Mouse (Mus musculus): ENCODE data around the gene Osbpl5. TPM values are rescaled to one million over a fixed set of nuclear protein-coding genes. Genes with fewer than 3 reads are reported as not detected.
A peak's percentile ranks its signal among the peaks of the same experiment; 100 is the strongest.

Osbpl5 gene
- polyA plus RNA-seq, 1 experiment = 6.7 TPM

- TF ChIP-seq CTCF (IDR thresholded peaks at IDR 0.05; ENCODE audit: control insufficient read depth, insufficient read depth, low read length) (peak; percentile 52), POLR2A (IDR thresholded peaks at IDR 0.05; ENCODE audit: borderline replicate concordance, control insufficient read depth, low read depth, low read length) (no peak)
- WGBS = 11% methylated on average over 3 of the region's 3 CpGs
- Histone ChIP-seq H3K4me1 (ENCODE audit: control insufficient read depth, insufficient read depth, low read length) (no peaks in the 10 kb centered on the region), H3K27ac (ENCODE audit: control insufficient read depth, insufficient read depth, low read depth, low read length, poor library complexity) (no peak overlapping the region), H3K4me3 (replicated peaks; ENCODE audit: control insufficient read depth, low read depth, low read length) (no peak overlapping the region)
Observed at GRCm38 (mm10) chr7:143763794-143764193, 7.0 kb upstream of the Osbpl5 start.

- Histone ChIP-seq H3K4me3 (replicated peaks; ENCODE audit: control insufficient read depth, low read depth, low read length) (no peak overlapping the region), H3K27ac (ENCODE audit: control insufficient read depth, insufficient read depth, low read depth, low read length, poor library complexity) (no peak overlapping the region), H3K4me1 (ENCODE audit: control insufficient read depth, insufficient read depth, low read length) (no peaks in the 10 kb centered on the region)
- WGBS = 75% methylated on average over 3 of the region's 3 CpGs
- TF ChIP-seq POLR2A (IDR thresholded peaks at IDR 0.05; ENCODE audit: borderline replicate concordance, control insufficient read depth, low read depth, low read length) (no peak), CTCF (IDR thresholded peaks at IDR 0.05; ENCODE audit: control insufficient read depth, insufficient read depth, low read length) (no peak)
Observed at GRCm38 (mm10) chr7:143758956-143759355, 2.2 kb upstream of the Osbpl5 start.

- 33% methylated on average over 3 of the region's 3 CpGs for whole genome bisulfite sequencing
- no peak overlapping the region for H3K27ac ChIP-seq (ENCODE audit: control insufficient read depth, insufficient read depth, low read depth, low read length, poor library complexity)
- TF ChIP-seq CTCF (IDR thresholded peaks at IDR 0.05; ENCODE audit: control insufficient read depth, insufficient read depth, low read length) = no peak
- TF ChIP-seq POLR2A (IDR thresholded peaks at IDR 0.05; ENCODE audit: borderline replicate concordance, control insufficient read depth, low read depth, low read length) = no peak
Observed at GRCm38 (mm10) chr7:143757696-143758095, 911 bp upstream of the Osbpl5 start.

GRCm38 (mm10) chr7:143757027-143757390, 224 bp upstream of the Osbpl5 start:
- TF ChIP-seq POLR2A (IDR thresholded peaks at IDR 0.05; ENCODE audit: borderline replicate concordance, control insufficient read depth, low read depth, low read length) (peak; percentile 68; the same call in 1 of the 2 replicates), CTCF (IDR thresholded peaks at IDR 0.05; ENCODE audit: control insufficient read depth, insufficient read depth, low read length) (no peak)
- WGBS = under 1% methylated on average over 15 of the region's 15 CpGs
- H3K4me1 ChIP-seq (ENCODE audit: control insufficient read depth, insufficient read depth, low read length) = no peaks in the 10 kb centered on the region
- no peak overlapping the region; the same call in 1 of the 2 replicates for H3K27ac ChIP-seq (ENCODE audit: control insufficient read depth, insufficient read depth, low read depth, low read length, poor library complexity)
- peak overlapping the region; percentile 73 for H3K4me3 ChIP-seq (replicated peaks; ENCODE audit: control insufficient read depth, low read depth, low read length)

More at GRCm38 (mm10) chr7:143757696-143758095, 911 bp upstream of the Osbpl5 start:
- H3K4me1 ChIP-seq (ENCODE audit: control insufficient read depth, insufficient read depth, low read length) = no peaks in the 10 kb centered on the region
- no peak overlapping the region for H3K4me3 ChIP-seq (replicated peaks; ENCODE audit: control insufficient read depth, low read depth, low read length)

- WGBS = 52% methylated on average over 9 of the region's 9 CpGs
- TF ChIP-seq POLR2A (IDR thresholded peaks at IDR 0.05; ENCODE audit: borderline replicate concordance, control insufficient read depth, low read depth, low read length) (no peak), CTCF (IDR thresholded peaks at IDR 0.05; ENCODE audit: control insufficient read depth, insufficient read depth, low read length) (no peak)
- no peak overlapping the region for H3K4me3 ChIP-seq (replicated peaks; ENCODE audit: control insufficient read depth, low read depth, low read length)
- H3K4me1 ChIP-seq (ENCODE audit: control insufficient read depth, insufficient read depth, low read length) = no peaks in the 10 kb centered on the region
- no peak overlapping the region for H3K27ac ChIP-seq (ENCODE audit: control insufficient read depth, insufficient read depth, low read depth, low read length, poor library complexity)
Observed at GRCm38 (mm10) chr7:143755357-143756124, 1.2 kb downstream of the Osbpl5 start.

GRCm38 (mm10) chr7:143753990-143754715, 2.6 kb downstream of the Osbpl5 start:
- TF ChIP-seq POLR2A (IDR thresholded peaks at IDR 0.05; ENCODE audit: borderline replicate concordance, control insufficient read depth, low read depth, low read length) = no peak
- peak; percentile 92 for TF ChIP-seq CTCF (IDR thresholded peaks at IDR 0.05; ENCODE audit: control insufficient read depth, insufficient read depth, low read length)
- Histone ChIP-seq H3K4me3 (replicated peaks; ENCODE audit: control insufficient read depth, low read depth, low read length) (no peak overlapping the region), H3K27ac (ENCODE audit: control insufficient read depth, insufficient read depth, low read depth, low read length, poor library complexity) (no peak overlapping the region), H3K4me1 (ENCODE audit: control insufficient read depth, insufficient read depth, low read length) (no peaks in the 10 kb centered on the region)
- WGBS = 54% methylated on average over 5 of the region's 5 CpGs

- 80% methylated on average over 3 of the region's 3 CpGs for WGBS
- no peak overlapping the region for H3K27ac ChIP-seq (ENCODE audit: control insufficient read depth, insufficient read depth, low read depth, low read length, poor library complexity)
- H3K4me1 ChIP-seq (ENCODE audit: control insufficient read depth, insufficient read depth, low read length) = no peaks in the 10 kb centered on the region
- TF ChIP-seq POLR2A (IDR thresholded peaks at IDR 0.05; ENCODE audit: borderline replicate concordance, control insufficient read depth, low read depth, low read length) (no peak), CTCF (IDR thresholded peaks at IDR 0.05; ENCODE audit: control insufficient read depth, insufficient read depth, low read length) (no peak)
- no peak overlapping the region for H3K4me3 ChIP-seq (replicated peaks; ENCODE audit: control insufficient read depth, low read depth, low read length)
Observed at GRCm38 (mm10) chr7:143752606-143753005, 4.2 kb downstream of the Osbpl5 start.

- TF ChIP-seq POLR2A (IDR thresholded peaks at IDR 0.05; ENCODE audit: borderline replicate concordance, control insufficient read depth, low read depth, low read length) (no peak), CTCF (IDR thresholded peaks at IDR 0.05; ENCODE audit: control insufficient read depth, insufficient read depth, low read length) (no peak)
- Histone ChIP-seq H3K4me3 (replicated peaks; ENCODE audit: control insufficient read depth, low read depth, low read length) (no peak overlapping the region), H3K27ac (ENCODE audit: control insufficient read depth, insufficient read depth, low read depth, low read length, poor library complexity) (no peak overlapping the region), H3K4me1 (ENCODE audit: control insufficient read depth, insufficient read depth, low read length) (no peaks in the 10 kb centered on the region)
- 68% methylated on average over 4 of the region's 4 CpGs for WGBS
Observed at GRCm38 (mm10) chr7:143752056-143752455, 4.7 kb downstream of the Osbpl5 start.
